Mouse (Mus musculus): ENCODE results near the gene Gm10961. TPM values are rescaled to one million over a fixed set of nuclear protein-coding genes. Genes with fewer than 3 reads are reported as not detected.

Gene Gm10961
- total RNA-seq, 1 experiment, result not detected

GRCm38 (mm10) chr3:107597586-107598389 is 33.3 kb upstream of the Gm10961 start:
- Histone ChIP-seq H3K4me3 (ENCODE audit: insufficient read depth in 1 of 2, low read depth in 1 of 2, low read length in 2 of 2, poor library complexity in 1 of 2, severe bottlenecking in 1 of 2) (no peak overlapping the region), H3K4me1 (ENCODE audit: control insufficient read depth in 2 of 2, insufficient read depth in 2 of 2, low read length in 2 of 2, poor library complexity in 1 of 2) (peaks cover 0 to 7% of the 10 kb centered on the region in 2 experiments; a peak in 1 of 4 replicates), H3K9ac (ENCODE audit: insufficient read depth, low read depth, low read length, poor library complexity, severe bottlenecking) (no peak overlapping the region), H3K36me3 (ENCODE audit: control insufficient read depth, insufficient read depth, low read length, poor library complexity, severe bottlenecking) (no peaks in the 10 kb centered on the region), H3K27ac (ENCODE audit: insufficient read depth, low read depth, low read length, poor library complexity, severe bottlenecking) (no peak overlapping the region), H3K9me3 (ENCODE audit: control insufficient read depth, insufficient read depth, low read depth, low read length) (no peaks in the 10 kb centered on the region)
- in situ Hi-C loops (cut with MboI; ENCODE audit: low sequenced_read_pairs in 2 of 2, unreplicated experiment in 2 of 2), result no loop called here
- DNase-seq (ENCODE audit: low read depth, low spot score), result no peak
- TF ChIP-seq MAFK (IDR thresholded peaks at IDR 0.05; ENCODE audit: insufficient read depth, low read depth, low read length) (no peak), ZC3H11A (IDR thresholded peaks at IDR 0.05; ENCODE audit: borderline replicate concordance, low read depth, low read length) (no peak), CHD2 (IDR thresholded peaks at IDR 0.05; ENCODE audit: low read depth, low read length) (no peak)

- H3K4me3 ChIP-seq (ENCODE audit: insufficient read depth in 1 of 2, low read depth in 1 of 2, low read length in 2 of 2, poor library complexity in 1 of 2, severe bottlenecking in 1 of 2), result no peak overlapping the region
- no peak overlapping the region for H3K27ac ChIP-seq (ENCODE audit: insufficient read depth, low read depth, low read length, poor library complexity, severe bottlenecking)
- TF ChIP-seq ZNF384 (IDR thresholded peaks at IDR 0.05; ENCODE audit: low read depth, low read length) (no peak), MAFK (IDR thresholded peaks at IDR 0.05; ENCODE audit: insufficient read depth, low read depth, low read length) (no peak)
- H3K9me3 ChIP-seq (ENCODE audit: control insufficient read depth, insufficient read depth, low read depth, low read length), result no peaks in the 10 kb centered on the region
- in situ Hi-C loops (cut with MboI; ENCODE audit: low sequenced_read_pairs in 2 of 2, unreplicated experiment in 2 of 2), result no loop called here
- peaks cover 0 to 7% of the 10 kb centered on the region in 2 experiments; a peak in 1 of 4 replicates for H3K4me1 ChIP-seq (ENCODE audit: control insufficient read depth in 2 of 2, insufficient read depth in 2 of 2, low read length in 2 of 2, poor library complexity in 1 of 2)
- DNase-seq (ENCODE audit: low read depth, low spot score), result no peak
- no peak overlapping the region for H3K9ac ChIP-seq (ENCODE audit: insufficient read depth, low read depth, low read length, poor library complexity, severe bottlenecking)
- no peaks in the 10 kb centered on the region for H3K36me3 ChIP-seq (ENCODE audit: control insufficient read depth, insufficient read depth, low read length, poor library complexity, severe bottlenecking)
These were observed 31.0 kb upstream of the Gm10961 start for GRCm38 (mm10) chr3:107600127-107600526.

GRCm38 (mm10) chr3:107605304-107605703 is 25.8 kb upstream of the Gm10961 start:
- H3K4me3 ChIP-seq (ENCODE audit: insufficient read depth in 1 of 2, low read depth in 1 of 2, low read length in 2 of 2, poor library complexity in 1 of 2, severe bottlenecking in 1 of 2), result no peak overlapping the region
- no peaks in the 10 kb centered on the region for H3K9me3 ChIP-seq (ENCODE audit: control insufficient read depth, insufficient read depth, low read depth, low read length)
- DNase-seq (ENCODE audit: low read depth, low spot score), result no peak
- no peaks in the 10 kb centered on the region for H3K36me3 ChIP-seq (ENCODE audit: control insufficient read depth, insufficient read depth, low read length, poor library complexity, severe bottlenecking)
- TF ChIP-seq HCFC1 (IDR thresholded peaks at IDR 0.05; ENCODE audit: borderline replicate concordance, insufficient read depth, low read length) (no peak), ZNF384 (IDR thresholded peaks at IDR 0.05; ENCODE audit: low read depth, low read length) (no peak), ZC3H11A (IDR thresholded peaks at IDR 0.05; ENCODE audit: borderline replicate concordance, low read depth, low read length) (no peak)
- 0 out of 4 replicates have a peak, but pooled peaks cover 2% of the 10 kb centered on the region in 2 experiments for H3K4me1 ChIP-seq (ENCODE audit: control insufficient read depth in 2 of 2, insufficient read depth in 2 of 2, low read length in 2 of 2, poor library complexity in 1 of 2)
- in situ Hi-C loops (cut with MboI; ENCODE audit: low sequenced_read_pairs in 2 of 2, unreplicated experiment in 2 of 2), result no loop called here
- no peak overlapping the region for H3K27ac ChIP-seq (ENCODE audit: insufficient read depth, low read depth, low read length, poor library complexity, severe bottlenecking)
- no peak overlapping the region for H3K9ac ChIP-seq (ENCODE audit: insufficient read depth, low read depth, low read length, poor library complexity, severe bottlenecking)

GRCm38 (mm10) chr3:107607221-107607620 is 23.9 kb upstream of the Gm10961 start:
- Histone ChIP-seq H3K9me3 (ENCODE audit: control insufficient read depth, insufficient read depth, low read depth, low read length) (no peaks in the 10 kb centered on the region), H3K36me3 (ENCODE audit: control insufficient read depth, insufficient read depth, low read length, poor library complexity, severe bottlenecking) (peaks cover 4% of the 10 kb centered on the region; the same call in 1 of the 2 replicates), H3K27ac (ENCODE audit: insufficient read depth, low read depth, low read length, poor library complexity, severe bottlenecking) (no peak overlapping the region), H3K4me3 (ENCODE audit: insufficient read depth in 1 of 2, low read depth in 1 of 2, low read length in 2 of 2, poor library complexity in 1 of 2, severe bottlenecking in 1 of 2) (no peak overlapping the region), H3K9ac (ENCODE audit: insufficient read depth, low read depth, low read length, poor library complexity, severe bottlenecking) (no peak overlapping the region), H3K4me1 (ENCODE audit: control insufficient read depth in 2 of 2, insufficient read depth in 2 of 2, low read length in 2 of 2, poor library complexity in 1 of 2) (0 out of 4 replicates have a peak, but pooled peaks cover 2% of the 10 kb centered on the region in 2 experiments)
- no peak for DNase-seq (ENCODE audit: low read depth, low spot score)
- in situ Hi-C loops (cut with MboI; ENCODE audit: low sequenced_read_pairs in 2 of 2, unreplicated experiment in 2 of 2), result no loop called here
- TF ChIP-seq HCFC1 (IDR thresholded peaks at IDR 0.05; ENCODE audit: borderline replicate concordance, insufficient read depth, low read length), result no peak
- TF ChIP-seq ZC3H11A (IDR thresholded peaks at IDR 0.05; ENCODE audit: borderline replicate concordance, low read depth, low read length), result no peak
- TF ChIP-seq MAFK (IDR thresholded peaks at IDR 0.05; ENCODE audit: insufficient read depth, low read depth, low read length), result no peak
- no peak for TF ChIP-seq ZNF384 (IDR thresholded peaks at IDR 0.05; ENCODE audit: low read depth, low read length)
- no peak for TF ChIP-seq CHD2 (IDR thresholded peaks at IDR 0.05; ENCODE audit: low read depth, low read length)

- no peak for DNase-seq (ENCODE audit: low read depth, low spot score)
- Histone ChIP-seq H3K9ac (ENCODE audit: insufficient read depth, low read depth, low read length, poor library complexity, severe bottlenecking) (no peak overlapping the region; the same call in 1 of the 2 replicates), H3K36me3 (ENCODE audit: control insufficient read depth, insufficient read depth, low read length, poor library complexity, severe bottlenecking) (peaks cover 18% of the 10 kb centered on the region), H3K27ac (ENCODE audit: insufficient read depth, low read depth, low read length, poor library complexity, severe bottlenecking) (no peak overlapping the region), H3K9me3 (ENCODE audit: control insufficient read depth, insufficient read depth, low read depth, low read length) (no peaks in the 10 kb centered on the region), H3K4me3 (ENCODE audit: insufficient read depth in 1 of 2, low read depth in 1 of 2, low read length in 2 of 2, poor library complexity in 1 of 2, severe bottlenecking in 1 of 2) (no peak overlapping the region), H3K4me1 (ENCODE audit: control insufficient read depth in 2 of 2, insufficient read depth in 2 of 2, low read length in 2 of 2, poor library complexity in 1 of 2) (0 out of 4 replicates have a peak, but pooled peaks cover 2% of the 10 kb centered on the region in 2 experiments)
- in situ Hi-C loops (cut with MboI; ENCODE audit: low sequenced_read_pairs in 2 of 2, unreplicated experiment in 2 of 2), result no loop called here
- TF ChIP-seq MAFK (IDR thresholded peaks at IDR 0.05; ENCODE audit: insufficient read depth, low read depth, low read length) (no peak), ZC3H11A (IDR thresholded peaks at IDR 0.05; ENCODE audit: borderline replicate concordance, low read depth, low read length) (no peak), HCFC1 (IDR thresholded peaks at IDR 0.05; ENCODE audit: borderline replicate concordance, insufficient read depth, low read length) (no peak)
These were observed 22.3 kb upstream of the Gm10961 start for GRCm38 (mm10) chr3:107608808-107609207.

Measured in ES-E14 (cell line).